Mouse (Mus musculus) heart, embryonic 14.5 days (tissue): Measurements from ENCODE around the gene Slit3. TPM values are rescaled to one million over a fixed set of nuclear protein-coding genes. Genes with fewer than 3 reads are reported as not detected.

Experiments
- ATAC-seq: fragments of 200-750 bp; cut with Nextera tagmentation; 2 replicates; pipeline ENCODE4 v1.8.0; 2017; ENCODE audit warnings: low read depth, moderate TSS enrichment; ENCODE audit not compliant: insufficient number of reproducible peaks, insufficient read depth, low FRiP score
- H3K27ac ChIP-seq, 2 experiments: fragments of 200-500 bp in 1 of 2; fragments of 300-500 bp in 1 of 2; sonication (generic) in 1 of 2; replicated peaks in 1 of 2; 2 replicates each; pipeline ENCODE4 v1.5.1; 2012 to 2014; ENCODE audit warnings: low read depth in 2 of 2, low read length in 2 of 2, control low read depth in 1 of 2, mild to moderate bottlenecking in 1 of 2, mixed read lengths in 1 of 2; ENCODE audit not compliant: control insufficient read depth in 1 of 2, insufficient read depth in 1 of 2
- H3K27me3 ChIP-seq: fragments of 300-500 bp; sonication (generic); 2 replicates; pipeline ENCODE4 v1.6.1; 2014; ENCODE audit warnings: mild to moderate bottlenecking, low read length, control low read depth; ENCODE audit not compliant: control insufficient read depth, insufficient read depth
- H3K36me3 ChIP-seq: fragments of 300-500 bp; sonication (generic); 2 replicates; pipeline ENCODE4 v1.6.1; 2014; ENCODE audit warnings: mild to moderate bottlenecking, control low read depth, low read length, mixed read lengths; ENCODE audit not compliant: control insufficient read depth, insufficient read depth
- H3K4me1 ChIP-seq, 2 experiments: fragments of 200-500 bp in 1 of 2; fragments of 300-500 bp in 1 of 2; sonication (generic) in 1 of 2; 2 replicates each; pipeline ENCODE4 v1.6.1; 2012 to 2014; ENCODE audit warnings: low read length in 2 of 2, control low read depth in 1 of 2, mixed read lengths in 1 of 2; ENCODE audit not compliant: control insufficient read depth in 2 of 2, insufficient read depth in 2 of 2
- H3K4me2 ChIP-seq: fragments of 300-500 bp; sonication (generic); 2 replicates; pipeline ENCODE4 v1.6.1; 2014; ENCODE audit warnings: mild to moderate bottlenecking, low read length
- H3K4me3 ChIP-seq, 2 experiments: fragments of 200-500 bp in 1 of 2; fragments of 300-500 bp in 1 of 2; sonication (generic) in 1 of 2; 2 replicates each; pipeline ENCODE4 v1.5.1; 2012 to 2014; ENCODE audit warnings: low read length in 2 of 2, mild to moderate bottlenecking in 2 of 2, control low read depth in 1 of 2, low read depth in 1 of 2, moderate library complexity in 1 of 2; ENCODE audit not compliant: control insufficient read depth in 1 of 2, insufficient read depth in 1 of 2
- H3K9ac ChIP-seq: fragments of 300-500 bp; sonication (generic); 2 replicates; pipeline ENCODE4 v1.6.1; 2014; ENCODE audit warnings: mild to moderate bottlenecking, low read length
- H3K9me3 ChIP-seq: fragments of 300-500 bp; sonication (generic); 2 replicates; pipeline ENCODE4 v1.6.1; 2016; ENCODE audit warnings: low read length, control low read depth; ENCODE audit not compliant: control insufficient read depth
- WGBS: fragments of 180-500 bp; shearing (Covaris S2); extraction: QIAGEN DNeasy Blood & Tissue Kit; methylation state at CpG from one replicate; pipeline ENCODE4 v1.1.7; 2014; 5-methylcytosine and 5-hydroxymethylcytosine counted together
- polyA plus RNA-seq: library from polyadenylated mRNA; unstranded; fragments of >200 nt; fragmentation: Nextera tagmentation; extraction: Ambion mirVana; gene quantifications from 2 replicates; pipeline ENCODE4 v1.2.1, GENCODE M21; 2014

Gene Slit3
- polyA plus RNA-seq, 1 experiment from 2014 or later, result 25.7 TPM

DNA sequence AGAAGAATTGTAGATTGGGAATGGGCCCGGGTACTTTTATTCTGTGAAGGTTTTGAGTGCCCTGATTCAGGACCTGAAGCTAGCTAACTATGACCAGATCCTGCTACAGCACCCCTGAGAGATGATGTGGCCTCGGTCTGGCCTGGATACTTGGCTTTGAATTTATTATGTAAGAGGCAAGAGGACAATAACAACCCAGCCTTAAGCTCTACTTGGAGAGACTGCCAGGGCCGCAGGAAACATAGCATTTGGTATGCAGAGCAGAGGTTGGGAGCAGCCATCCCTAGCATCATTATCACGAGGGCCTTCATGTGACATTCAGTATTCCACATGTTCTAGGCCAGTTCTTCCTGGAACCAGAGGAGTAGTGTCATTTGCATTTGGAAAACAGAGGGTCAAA lies 111.3 kb downstream of the Slit3 start:
- 78% methylated on average over 4 of the region's 4 CpGs for WGBS
- Histone ChIP-seq H3K9ac (no peak overlapping the region), H3K27ac (peak overlapping the region in 1 of 2 experiments; percentile 53; a peak in 1 of 4 replicates), H3K4me1 (peaks cover 7 to 9% of the 10 kb centered on the region in 2 experiments), H3K36me3 (no peaks in the 10 kb centered on the region), H3K27me3 (no peaks in the 10 kb centered on the region), H3K4me2 (no peak overlapping the region), H3K4me3 (no peak overlapping the region), H3K9me3 (no peaks in the 10 kb centered on the region)
- no peak for ATAC-seq

DNA sequence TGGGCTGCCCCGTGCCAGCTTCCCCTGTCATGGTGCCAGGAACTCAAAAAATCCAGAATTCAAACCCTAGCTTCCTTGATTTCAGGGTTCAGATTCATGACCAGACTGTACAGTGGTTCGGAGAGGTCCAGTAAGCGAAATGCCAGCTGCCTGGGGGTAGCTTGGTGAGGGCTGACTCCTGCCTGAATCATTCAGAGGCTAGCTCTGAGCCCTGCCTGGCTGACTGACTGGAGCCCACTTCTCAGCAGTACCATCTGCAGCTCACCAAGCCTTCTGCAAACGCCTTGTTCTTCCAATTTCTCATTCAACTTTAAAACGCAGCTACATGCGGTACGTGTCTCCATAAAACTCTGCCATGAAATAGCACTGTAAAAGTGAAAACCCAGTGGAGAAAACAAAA lies 120.4 kb downstream of the Slit3 start:
- H3K9me3 ChIP-seq, result peaks cover 4% of the 10 kb centered on the region; the same call in 1 of the 2 replicates
- no peak for ATAC-seq
- H3K4me2 ChIP-seq, result no peak overlapping the region
- no peak overlapping the region for H3K4me3 ChIP-seq
- no peaks in the 10 kb centered on the region for H3K27me3 ChIP-seq
- H3K27ac ChIP-seq, result no peak overlapping the region
- no peaks in the 10 kb centered on the region for H3K36me3 ChIP-seq
- no peaks in the 10 kb centered on the region for H3K4me1 ChIP-seq
- 89% methylated on average over 7 of the region's 7 CpGs for WGBS
- H3K9ac ChIP-seq, result no peak overlapping the region

DNA sequence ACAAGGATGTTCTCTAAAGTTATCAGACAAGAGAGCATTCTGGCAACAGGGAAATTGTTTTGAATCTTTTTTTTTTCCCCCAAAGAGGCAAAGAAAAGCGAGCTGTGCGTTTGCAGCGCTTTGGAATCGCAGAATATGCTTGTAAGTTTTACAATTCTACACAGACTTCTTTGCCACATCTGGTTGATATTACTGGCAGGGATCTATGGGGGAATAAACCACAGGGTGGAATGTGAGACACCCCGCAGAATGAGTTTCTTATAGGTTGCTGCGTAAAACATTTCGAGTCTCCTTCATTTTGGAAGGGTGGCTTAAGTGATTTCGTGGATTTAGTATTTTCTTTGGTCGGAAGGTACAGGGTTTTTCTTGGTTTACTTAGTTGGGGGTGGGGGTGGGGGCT lies 122.6 kb downstream of the Slit3 start:
- ATAC-seq, result no peak
- no peak overlapping the region for H3K9ac ChIP-seq
- no peaks in the 10 kb centered on the region for H3K27me3 ChIP-seq
- no peaks in the 10 kb centered on the region for H3K4me1 ChIP-seq
- H3K4me3 ChIP-seq, result no peak overlapping the region
- H3K36me3 ChIP-seq, result no peaks in the 10 kb centered on the region
- no peak overlapping the region for H3K27ac ChIP-seq
- H3K9me3 ChIP-seq, result no peaks in the 10 kb centered on the region
- H3K4me2 ChIP-seq, result no peak overlapping the region
- WGBS, result 91% methylated on average over 9 of the region's 9 CpGs

DNA sequence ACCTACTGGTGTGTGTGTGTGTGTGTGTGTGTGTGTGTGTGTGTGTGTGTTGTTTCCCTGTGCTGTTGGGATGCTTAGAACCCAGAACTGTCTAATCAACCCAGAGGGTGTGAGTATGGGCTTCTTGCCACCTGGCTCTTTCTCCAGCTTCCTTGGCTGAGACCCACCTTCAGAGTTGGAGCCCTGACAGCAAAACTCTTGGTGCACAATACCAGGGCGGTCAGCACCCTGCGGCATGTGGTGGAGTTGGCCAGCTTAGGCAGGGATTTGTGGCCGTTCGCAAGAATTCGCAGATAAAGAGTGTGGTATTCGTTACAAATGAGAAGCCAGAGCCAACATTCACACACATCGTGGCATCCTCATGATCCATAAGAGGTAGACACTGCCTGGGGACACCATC lies 123.5 kb downstream of the Slit3 start:
- ATAC-seq, result no peak
- no peak overlapping the region for H3K4me3 ChIP-seq
- no peaks in the 10 kb centered on the region for H3K4me1 ChIP-seq
- no peak overlapping the region for H3K9ac ChIP-seq
- no peak overlapping the region for H3K4me2 ChIP-seq
- H3K27ac ChIP-seq, result no peak overlapping the region
- whole genome bisulfite sequencing, result 74% methylated on average over 7 of the region's 7 CpGs
- H3K27me3 ChIP-seq, result no peaks in the 10 kb centered on the region
- H3K36me3 ChIP-seq, result no peaks in the 10 kb centered on the region
- H3K9me3 ChIP-seq, result no peaks in the 10 kb centered on the region

DNA sequence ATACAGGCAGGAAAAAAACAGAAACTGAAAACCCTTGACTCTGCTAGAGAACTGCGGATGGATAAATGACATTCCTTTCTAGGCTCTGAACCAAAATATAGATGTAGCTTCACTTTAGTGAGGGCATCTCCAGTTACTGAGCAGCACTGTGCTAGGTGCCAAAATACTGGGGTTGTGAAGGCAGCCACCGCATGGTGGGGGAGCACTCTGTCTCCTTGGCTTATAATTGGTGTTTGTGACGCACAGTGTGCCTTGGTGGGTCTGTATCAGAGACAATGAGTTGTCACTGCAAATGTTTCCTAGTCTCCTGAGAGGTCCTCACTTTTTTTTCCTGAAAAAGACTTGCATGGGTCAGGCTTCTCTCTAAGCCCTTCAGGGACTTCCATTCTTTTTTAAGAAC lies 125.6 kb downstream of the Slit3 start:
- no peak for ATAC-seq
- H3K27me3 ChIP-seq, result no peaks in the 10 kb centered on the region
- H3K4me3 ChIP-seq, result no peak overlapping the region
- no peak overlapping the region for H3K27ac ChIP-seq
- no peaks in the 10 kb centered on the region for H3K36me3 ChIP-seq
- H3K4me1 ChIP-seq, result no peaks in the 10 kb centered on the region; a peak in 1 of 4 replicates
- 64% methylated on average over 3 of the region's 3 CpGs for WGBS
- no peaks in the 10 kb centered on the region for H3K9me3 ChIP-seq
- no peak overlapping the region for H3K4me2 ChIP-seq
- H3K9ac ChIP-seq, result no peak overlapping the region

DNA sequence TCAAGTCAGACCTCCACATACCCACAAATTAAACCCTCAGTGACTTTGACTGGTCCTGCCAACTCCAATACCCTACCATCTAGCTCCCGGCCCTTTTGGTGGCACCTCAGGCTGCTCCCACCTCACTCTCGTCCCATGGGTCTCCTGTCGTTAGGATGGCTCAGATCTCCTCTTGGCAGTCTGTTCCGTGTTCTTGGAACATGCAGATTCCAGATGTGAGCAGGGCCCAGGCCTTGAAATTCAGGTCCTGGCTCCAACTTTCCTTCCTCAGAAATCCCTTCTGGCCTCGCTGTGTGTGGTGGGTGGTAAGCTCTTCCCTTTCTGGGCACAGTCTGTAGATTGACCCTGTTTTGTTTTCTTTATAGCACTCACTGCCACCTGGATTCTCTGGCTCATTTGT lies 127.1 kb downstream of the Slit3 start:
- Histone ChIP-seq H3K36me3 (no peaks in the 10 kb centered on the region), H3K9ac (no peak overlapping the region), H3K9me3 (no peaks in the 10 kb centered on the region), H3K4me2 (no peak overlapping the region), H3K4me3 (no peak overlapping the region), H3K27me3 (no peaks in the 10 kb centered on the region), H3K27ac (no peak overlapping the region), H3K4me1 (peaks cover 2 to 5% of the 10 kb centered on the region in 2 experiments; a peak in 3 of 4 replicates)
- 76% methylated on average over 5 of the region's 5 CpGs for WGBS
- no peak for ATAC-seq

DNA sequence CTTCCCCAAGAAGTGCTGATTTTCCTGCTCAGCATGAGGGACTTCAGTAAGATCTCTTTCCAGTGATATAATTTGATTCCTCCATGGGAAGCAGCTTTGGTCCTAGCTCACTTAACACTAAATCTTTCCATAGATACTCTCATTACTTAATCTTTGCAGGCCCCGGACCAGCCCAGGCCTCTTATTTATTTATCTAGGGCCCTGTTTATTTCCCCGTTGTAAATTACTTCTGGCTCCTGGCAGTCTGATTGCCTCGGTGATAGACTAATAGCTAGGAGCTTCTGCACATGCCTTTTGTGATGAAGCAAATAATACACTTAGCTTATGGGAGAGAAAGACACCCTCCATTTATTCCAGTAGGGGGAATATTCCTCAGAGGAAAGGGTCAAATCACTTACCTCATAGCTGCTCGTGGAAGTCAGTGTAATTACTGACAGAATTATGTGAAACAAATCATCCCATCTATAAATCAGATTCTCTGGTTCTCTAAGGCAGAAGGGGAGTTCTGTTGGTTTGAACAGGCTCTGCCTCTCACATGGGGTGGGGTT lies 129.9 kb downstream of the Slit3 start:
- Histone ChIP-seq H3K27me3 (no peaks in the 10 kb centered on the region), H3K9me3 (no peaks in the 10 kb centered on the region), H3K4me1 (peaks cover 2 to 5% of the 10 kb centered on the region in 2 experiments; a peak in 3 of 4 replicates), H3K4me2 (no peak overlapping the region), H3K4me3 (no peak overlapping the region), H3K9ac (no peak overlapping the region), H3K27ac (no peak overlapping the region), H3K36me3 (no peaks in the 10 kb centered on the region)
- 50% methylated on average over 4 of the region's 4 CpGs for WGBS
- no peak for ATAC-seq

DNA sequence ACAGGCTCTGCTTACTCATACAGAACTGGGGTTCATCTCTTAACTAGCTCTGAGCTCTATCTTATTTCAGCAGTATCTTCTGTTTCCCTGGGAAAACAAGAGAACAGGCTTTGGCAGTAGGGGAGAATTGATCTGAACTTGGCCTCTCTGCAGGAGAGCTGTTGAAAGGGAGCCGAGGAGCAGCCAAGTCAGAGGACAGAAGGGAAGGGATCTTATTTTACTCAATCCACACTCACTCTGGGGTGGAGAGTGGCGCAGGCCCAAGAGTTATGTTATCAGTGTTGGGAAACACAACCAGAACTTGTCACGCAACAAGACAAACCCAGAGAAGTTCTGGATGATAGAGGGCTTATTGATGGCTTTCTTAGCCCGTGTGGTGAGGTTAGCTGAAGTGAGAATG lies 130.9 kb downstream of the Slit3 start:
- 46% methylated on average over 4 of the region's 4 CpGs for WGBS
- Histone ChIP-seq H3K9ac (no peak overlapping the region), H3K27ac (no peak overlapping the region), H3K36me3 (no peaks in the 10 kb centered on the region), H3K27me3 (no peaks in the 10 kb centered on the region), H3K4me2 (no peak overlapping the region), H3K4me3 (no peak overlapping the region), H3K9me3 (no peaks in the 10 kb centered on the region), H3K4me1 (peaks cover 2 to 6% of the 10 kb centered on the region in 2 experiments; a peak in 3 of 4 replicates)
- no peak for ATAC-seq
